Mouse (Mus musculus) spleen, postnatal 10 days (tissue): ENCODE measurements around the gene Arhgap45.

ENCODE experiments used
- DNase-seq, 2 experiments: peaks; one replicate each; pipeline ENCODE4 v3.0.0; 2021 to 2022; ENCODE audit warnings: low spot score in 2 of 2

The Arhgap45 gene

DNA sequence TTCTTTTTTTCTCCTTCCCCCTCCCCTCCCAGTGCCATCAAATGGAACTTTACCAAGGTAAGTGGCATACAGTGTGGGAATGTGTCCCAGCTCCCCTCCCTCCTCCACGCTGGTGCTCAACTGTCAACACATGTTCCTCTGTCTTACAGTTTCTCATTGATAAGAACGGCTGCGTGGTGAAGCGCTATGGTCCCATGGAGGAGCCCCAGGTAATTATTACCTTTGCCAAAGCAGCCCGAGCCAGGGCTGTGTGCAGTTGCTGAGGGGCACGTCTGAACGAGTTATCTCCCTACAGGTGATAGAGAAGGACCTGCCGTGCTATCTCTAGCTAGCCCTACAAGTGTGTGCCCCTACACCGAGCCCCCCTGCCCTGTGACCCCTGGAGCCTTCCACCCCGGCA is 39.4 kb downstream of the Arhgap45 start:
- DNase-seq, result no peak

DNA sequence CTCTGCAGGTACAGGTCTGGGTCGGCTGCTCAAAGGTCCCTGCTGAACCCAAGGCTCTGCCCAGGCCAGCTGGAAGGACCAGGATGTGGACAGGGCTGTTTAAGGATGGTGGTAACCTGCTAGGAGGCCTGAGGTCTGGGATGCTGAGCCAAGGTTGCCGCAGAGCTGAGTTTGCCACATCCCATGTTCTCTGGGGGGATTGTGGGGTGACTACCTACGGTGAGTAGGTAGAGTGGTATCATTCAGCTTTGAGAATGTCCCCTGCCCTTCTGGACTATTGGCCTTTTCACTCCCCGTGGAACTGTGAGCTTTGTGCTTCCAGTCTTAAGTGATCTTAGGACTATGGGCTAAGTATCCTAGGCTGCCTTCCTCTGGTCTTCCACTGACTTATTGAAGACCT is 40.1 kb downstream of the Arhgap45 start:
- no peak for DNase-seq

DNA sequence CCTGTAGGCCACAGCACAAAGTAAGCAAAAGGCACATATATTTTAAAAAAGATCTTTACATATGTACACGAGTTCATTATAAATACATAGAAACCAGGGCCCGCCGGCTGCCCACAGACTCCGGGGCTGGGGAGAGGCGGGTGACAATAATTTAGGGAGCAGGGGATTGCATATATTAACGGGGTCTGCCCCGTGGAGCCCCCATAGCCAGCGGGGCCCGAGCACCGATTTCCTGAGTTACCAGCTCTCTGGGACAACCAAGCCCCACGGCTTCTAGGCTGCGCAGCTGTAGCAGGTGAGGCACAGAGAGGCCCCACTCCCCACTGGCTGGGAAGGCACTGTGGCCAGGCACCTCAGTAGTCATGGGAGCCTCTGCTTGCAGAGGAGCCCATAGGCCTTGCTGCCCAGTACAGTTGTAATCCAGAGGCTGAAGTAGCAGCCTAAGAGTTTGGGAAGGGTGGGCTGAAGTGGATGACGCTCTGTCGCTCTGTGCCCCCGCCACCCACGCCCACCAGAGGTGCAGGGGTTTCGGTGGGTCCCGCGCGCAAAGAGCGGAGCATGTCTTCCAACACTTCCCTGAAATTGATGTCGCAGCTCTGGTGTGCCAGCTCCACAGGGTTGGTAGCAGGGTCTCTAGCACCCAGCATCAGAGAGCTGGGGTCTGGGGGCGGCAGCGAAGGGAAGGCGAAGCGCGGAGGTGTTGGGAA is 40.7 kb downstream of the Arhgap45 start:
- no peak for DNase-seq

DNA sequence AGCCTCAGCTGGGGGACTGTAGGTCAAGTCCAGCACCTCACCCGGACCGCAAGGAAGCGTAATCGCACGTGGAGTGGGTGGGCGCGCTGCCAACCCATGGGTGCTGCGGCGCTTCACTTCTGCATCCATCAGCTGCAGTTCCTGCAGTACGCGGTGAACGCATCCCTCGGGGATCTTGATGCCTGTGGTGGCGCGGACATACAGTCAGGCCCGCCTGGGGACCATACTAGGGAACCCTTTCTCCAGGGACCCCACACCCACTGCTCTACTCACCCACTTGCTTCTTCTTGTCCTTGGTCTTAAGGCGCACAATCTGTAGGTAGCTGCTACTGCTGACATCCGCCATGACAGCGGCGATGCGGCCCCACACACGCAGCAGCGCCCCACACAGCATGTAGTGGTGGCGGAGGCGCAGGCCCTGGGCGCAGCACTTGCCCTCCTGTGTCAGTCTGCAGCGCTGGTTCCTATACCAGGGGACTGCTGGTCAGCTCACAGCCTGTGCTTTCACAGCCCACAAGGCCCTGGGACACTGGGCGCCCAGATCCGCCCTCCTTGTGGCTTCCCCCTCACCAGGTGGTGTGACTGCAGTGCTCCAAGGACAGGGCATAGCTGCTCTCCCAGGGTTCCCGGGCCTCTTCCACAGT is 41.4 kb downstream of the Arhgap45 start:
- no peak for DNase-seq

DNA sequence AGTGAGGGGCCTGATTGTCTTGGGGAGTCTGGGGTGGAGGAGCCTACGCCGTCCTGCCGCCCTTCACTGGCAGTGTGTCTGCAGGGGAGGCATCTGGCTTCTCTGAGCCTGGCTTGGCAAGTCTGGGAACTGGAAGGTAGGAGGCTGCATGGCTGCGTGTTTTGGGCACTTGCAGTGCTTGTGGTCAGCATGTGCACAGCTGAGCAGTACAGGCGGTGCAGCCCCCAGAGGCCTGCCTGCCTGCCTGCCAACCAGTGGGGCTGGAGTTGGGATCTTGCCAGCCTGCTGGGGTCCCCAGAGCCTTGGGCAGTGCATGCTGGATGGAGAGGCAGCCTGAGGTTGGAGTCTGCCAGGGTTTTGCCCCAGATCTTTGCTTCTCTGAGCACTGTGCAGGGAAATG is 46.7 kb downstream of the Arhgap45 start:
- no peak for DNase-seq

DNA sequence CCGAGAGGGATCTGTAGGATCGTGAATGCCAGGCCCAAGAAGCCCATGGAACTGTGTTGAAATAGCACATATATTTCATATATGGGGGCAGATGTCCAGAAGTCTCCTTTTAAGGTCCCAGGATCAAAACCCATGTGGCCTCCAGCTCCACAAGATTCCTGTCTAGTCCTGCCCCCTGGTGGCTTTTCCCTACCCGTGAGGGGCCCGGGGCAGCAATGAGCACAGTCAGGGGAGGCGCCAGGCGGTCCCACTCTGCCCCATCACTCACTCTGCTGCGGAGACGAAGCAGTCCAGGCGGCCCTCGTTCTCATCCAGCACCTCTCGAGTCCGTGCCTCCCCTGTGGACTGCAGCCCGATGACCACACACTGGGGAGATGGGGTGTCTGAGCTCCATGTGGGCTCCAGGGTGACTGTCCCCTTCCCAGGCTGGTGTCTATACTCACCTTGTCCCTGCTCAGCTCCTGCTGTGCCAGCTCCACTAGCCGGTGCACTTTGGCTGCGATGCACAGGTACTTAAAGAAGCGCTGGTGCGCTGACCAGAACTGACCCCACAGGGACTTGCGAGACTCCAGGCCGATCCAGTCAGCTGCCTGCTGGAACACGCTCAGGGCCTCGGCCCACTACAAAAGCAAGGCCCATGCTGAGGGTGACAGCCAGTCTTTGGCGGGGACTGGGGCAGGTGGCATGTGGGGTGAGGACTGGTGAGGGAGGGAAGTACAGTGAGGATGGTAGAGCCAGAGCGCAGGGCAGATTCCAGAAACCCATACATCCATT is 47.6 kb downstream of the Arhgap45 start:
- DNase-seq, result no peak

DNA sequence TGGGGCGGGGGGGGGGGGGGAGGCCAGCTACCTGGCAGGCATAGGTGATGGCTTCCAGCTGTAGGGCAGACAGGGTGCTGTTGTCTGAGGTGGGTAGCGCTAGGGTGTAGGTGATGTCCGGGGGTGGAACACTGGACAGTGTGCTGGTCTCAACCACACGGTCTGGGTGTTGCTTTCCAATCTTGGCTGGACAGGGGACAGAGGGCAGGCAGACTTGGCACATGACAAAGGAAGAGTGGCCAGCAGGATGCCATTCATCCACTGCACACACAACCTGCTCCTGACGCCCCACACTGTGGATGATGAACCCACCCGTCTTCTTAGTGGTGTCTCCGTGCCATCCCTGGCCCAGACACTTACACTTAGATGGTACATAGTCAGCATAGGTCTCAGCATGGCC is 52.8 kb downstream of the Arhgap45 start:
- DNase-seq, result no peak

DNA sequence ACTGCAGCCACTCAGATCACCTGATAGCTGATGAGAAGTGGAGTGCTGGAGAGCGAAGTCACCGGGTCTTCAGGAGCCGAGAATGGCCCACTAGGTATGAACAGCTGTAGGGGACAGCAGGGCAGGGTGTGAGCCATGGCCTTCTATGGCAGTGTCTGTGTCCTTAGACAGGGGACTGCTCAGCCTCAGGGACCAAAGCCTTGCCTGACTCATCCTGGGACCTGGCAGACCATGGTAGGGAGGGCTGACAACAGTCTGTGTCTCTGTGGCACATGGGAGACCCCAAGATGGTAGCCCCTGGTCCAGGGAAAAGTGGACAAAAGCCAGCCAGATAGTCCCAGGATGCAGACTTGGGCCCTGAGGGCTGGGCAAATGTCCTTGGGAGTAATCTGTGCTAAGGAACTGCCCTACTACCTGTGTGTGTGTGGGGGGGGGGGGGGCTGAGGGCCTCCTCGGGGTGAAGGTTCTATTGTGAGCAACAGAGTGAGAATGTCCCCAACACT is 53.5 kb downstream of the Arhgap45 start:
- no peak for DNase-seq

DNA sequence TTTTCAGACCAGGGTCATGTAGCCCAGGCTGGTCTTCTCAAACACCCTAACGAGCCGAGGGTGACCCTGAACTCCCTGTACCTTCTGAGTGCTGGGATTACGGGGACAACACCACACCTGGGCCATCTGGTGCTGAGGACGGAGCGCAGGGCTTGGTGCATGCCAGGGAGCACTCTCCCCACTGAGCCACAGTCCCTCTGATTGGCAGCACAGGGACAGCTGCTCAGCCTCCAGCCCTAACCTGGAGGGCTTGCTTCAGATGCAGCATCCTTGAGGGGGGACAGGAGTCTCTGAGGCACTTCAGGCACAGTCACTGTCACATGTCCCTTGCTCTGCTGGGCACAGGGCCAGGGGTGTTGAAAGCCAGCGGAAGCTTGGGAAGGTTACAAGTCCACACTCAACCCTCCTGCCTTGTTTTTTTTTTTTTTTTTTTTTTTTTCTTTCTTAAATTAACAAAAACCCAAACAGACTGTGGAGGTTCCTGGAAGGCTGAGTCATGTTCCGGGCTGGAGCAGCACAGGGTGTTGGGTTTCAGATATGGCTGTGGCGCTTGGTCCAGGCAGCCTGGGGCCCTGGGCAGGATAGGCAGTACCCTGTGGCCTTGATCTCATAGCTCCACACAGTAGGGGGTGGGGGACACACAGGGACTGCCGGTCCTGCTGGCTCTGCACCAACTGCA is 54.5 kb downstream of the Arhgap45 start:
- DNase-seq, result peak in 1 of 2 experiments; percentile 73

DNA sequence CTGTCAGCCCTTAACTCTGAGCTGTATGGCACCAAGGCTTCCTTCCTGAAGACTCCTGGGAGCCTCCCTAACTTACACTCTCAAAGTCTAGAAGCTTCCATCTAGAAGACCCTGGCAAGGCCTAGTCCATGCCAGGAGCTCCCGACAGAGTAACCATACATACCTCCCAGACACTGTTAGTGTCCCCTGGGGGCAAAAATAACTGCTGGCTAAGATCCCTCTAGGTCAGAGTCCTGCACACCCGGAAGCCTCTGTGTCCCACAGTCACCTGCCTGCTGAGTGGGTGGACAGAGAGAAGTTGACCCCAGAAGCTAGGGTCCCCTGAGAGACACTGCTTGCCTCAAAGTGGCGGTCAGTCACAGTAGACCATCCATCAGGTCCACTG is 55.1 kb downstream of the Arhgap45 start:
- DNase-seq, result no peak

DNA sequence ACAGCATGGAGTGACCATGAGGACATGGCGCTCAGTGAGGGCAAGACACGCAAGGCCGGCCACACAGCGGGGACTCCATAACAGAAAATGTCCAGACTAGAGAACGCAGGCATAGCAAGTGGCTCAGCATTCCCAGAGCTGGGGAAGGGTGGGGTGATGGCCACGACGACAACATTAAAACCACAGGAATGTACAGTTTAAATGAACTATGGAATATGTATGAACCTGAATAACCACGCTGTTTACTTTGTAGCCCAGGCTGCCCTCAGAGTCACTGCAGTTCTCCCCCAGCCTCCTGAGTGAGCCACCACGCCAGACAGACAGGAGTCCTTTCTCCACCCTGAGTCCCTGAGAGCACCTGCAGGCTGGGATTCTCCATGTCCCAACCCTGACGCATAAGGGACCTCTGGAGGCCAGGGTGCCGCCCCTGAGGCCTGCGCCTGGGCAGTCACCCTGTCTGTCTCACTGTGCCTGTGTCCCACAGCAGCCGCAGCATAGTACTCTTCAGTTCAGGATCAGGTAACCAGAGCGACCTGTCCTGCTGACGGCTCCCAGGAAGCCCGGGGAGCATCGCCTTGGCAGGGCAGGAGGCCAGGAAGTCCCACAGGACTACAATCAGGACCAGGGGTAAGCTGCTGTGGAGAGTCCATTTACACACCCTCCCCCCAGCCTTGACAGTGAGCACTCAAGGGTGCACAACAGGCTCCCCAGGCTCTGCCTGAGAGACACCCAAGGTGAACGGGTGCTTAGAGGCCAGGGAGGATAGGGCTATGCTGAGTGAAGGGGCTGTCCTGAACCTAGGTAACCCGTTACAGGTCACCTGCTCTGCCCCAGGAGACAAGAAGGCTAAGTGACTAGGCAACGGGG is 56.4 kb downstream of the Arhgap45 start:
- no peak for DNase-seq

DNA sequence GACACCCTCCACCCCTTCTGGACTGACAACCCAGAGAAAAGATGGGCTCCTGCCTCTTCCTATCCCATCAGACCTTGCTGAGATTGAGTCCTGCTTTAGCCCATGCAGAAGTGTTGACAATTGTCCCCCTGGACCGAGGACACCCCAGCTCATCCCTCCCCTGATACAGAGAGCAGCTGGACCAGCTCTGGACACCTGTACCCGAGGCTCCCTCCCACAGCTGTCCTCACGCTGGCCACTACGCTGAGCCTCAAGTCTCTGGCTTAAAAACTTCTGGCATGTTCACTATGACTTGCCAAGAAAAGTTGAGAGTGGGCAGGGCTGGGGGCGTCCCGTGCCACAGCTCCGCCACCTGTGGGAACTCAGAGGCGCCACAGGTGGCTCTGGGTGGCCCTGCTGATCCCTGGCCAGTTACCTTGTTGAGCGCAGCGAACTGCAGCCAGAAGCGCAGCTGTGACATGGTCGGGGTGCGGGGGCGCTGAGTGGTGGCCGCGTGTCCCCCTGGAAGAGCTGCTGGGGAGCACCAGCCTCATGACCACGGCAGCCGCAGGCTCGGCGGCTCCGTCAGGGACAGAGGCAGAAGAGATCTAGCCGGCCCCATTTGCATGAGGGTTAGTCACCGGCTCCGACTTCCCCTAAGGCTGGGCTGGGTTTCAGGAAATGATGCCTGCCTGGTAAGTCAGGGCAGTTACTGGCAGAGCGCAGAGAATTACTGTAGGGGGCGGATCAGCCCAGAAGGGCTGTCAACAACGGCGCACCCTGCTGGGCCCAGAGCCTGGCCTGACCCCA is 58.6 kb downstream of the Arhgap45 start:
- DNase-seq, result peak; percentile 60 to 82

DNA sequence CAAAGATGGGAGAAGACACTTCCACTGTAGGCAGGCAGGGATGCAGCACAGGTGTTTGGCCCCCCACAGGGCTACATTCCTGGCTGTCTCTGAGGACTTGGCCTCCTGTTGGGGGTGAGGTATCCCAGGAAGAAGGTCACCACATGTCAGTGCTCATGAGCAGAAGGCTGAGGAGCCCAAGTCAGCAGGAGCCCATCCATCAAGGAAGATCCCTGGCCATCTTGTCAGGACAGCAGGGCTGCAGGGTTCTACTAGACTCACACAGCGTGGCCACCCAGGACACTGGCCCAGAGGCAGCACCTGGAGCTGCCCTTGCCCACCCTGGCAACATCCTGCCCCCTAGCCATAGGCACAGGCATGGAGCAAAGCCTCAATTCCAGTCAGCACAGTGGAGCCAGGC is 59.5 kb downstream of the Arhgap45 start:
- no peak for DNase-seq

DNA sequence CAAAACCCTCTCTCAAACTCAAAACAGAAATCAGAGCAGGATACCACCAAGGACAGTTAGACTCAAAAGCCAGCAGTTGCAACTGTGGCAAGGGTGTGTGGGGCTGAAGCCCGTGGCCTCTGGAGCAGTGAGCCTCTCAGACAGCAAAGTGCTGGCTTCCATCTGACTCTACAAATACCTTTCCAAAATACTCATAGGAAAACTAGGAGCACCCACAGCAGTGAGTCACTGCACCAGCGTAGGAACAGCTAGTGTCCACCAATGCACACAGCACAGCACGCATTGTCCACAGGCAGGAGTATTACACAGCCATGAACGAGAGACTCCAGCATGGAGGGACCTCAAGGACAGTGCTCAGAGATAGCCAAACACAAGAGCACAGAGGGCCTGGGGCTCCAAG is 59.9 kb downstream of the Arhgap45 start:
- DNase-seq, result no peak

DNA sequence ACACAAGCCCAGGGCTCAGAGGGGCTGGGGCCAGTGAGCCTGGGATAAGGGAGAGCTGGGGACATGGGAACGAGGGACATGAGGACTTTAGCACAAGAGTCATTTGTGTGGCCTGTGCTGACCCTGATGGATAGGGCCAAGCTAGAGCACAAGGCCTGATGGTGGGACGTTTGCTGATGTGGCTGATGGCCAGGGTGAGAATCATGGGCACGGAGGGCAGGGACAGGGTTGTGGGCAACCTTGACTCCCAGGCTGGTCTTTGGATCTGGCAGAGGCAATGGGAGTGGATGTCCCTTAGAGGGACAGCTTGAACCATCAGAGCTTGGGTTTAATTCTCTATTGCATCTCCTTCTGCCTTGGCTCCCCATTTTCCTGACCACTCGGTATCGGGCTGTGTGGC is 60.9 kb downstream of the Arhgap45 start:
- no peak for DNase-seq

DNA sequence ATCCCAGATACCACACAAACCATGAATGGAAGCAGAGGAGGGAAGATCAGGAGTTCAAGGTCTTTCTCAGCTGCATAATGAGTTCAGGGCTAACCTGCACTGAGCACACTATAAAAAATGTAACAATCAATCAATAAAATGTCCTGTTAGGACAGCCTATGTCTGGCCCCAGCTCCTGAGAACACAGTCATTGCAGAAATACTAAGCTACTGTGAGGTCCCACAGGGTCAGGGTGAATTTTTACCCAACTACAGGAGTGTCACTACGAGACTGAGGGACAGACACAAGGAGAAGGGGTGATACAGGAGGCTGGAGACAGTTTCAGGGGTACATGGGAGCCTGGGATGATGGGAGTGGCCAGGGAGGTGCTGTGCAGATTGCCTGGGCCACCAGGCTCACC is 61.9 kb downstream of the Arhgap45 start:
- no peak for DNase-seq

DNA sequence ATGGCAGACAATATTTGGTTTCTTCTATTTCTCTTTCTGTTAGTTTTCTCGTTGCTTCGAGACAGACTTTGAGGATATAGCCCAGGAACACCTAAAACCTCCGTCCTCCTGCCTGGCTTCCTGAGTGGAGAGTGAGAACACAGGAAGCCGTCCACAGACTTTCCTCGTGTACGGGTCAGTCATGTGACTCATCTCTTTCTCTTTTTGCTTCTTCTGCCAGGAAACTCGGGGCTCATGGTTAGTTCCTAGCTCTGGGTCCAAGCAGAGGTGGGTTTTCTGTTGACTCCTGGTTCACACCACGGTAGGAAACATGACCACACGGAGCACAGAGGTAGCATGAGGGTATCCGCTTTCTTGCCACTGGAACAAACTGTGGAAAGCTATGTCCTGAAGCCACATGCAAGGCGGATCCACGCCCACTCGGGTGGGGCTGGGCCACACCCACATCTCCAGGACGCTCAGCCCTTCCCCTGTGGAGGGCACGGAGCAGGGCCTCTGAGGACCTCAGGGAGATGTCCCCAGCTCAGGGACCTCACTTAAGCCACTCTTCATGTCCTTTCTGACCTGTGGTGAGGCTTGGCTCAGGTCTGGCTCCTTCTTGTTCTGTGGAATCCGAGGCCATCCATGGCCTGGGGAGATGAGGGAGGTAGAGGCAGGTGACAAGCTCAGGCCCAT is 64.1 kb downstream of the Arhgap45 start:
- DNase-seq, result peak; percentile 67 to 83
